Mouse (Mus musculus): ENCODE measurements around the gene Olfr322. TPM values are rescaled to one million over a fixed set of nuclear protein-coding genes. Genes with fewer than 3 reads are reported as not detected.

Gene Olfr322
- polyA plus RNA-seq (2014; fragmentation: Illumina TruSeq; extraction: RNeasy Lipid Tissue Mini Kit (QIAGEN cat#74804); ENCODE audit: low read depth, low replicate concordance): not detected

GRCm38 (mm10) chr11:58658596-58658995, at the start of gene Olfr322:
Gene Olfr322 (plus strand): TSS chr11:58658782.

GRCm38 (mm10) chr11:58615975-58616374, 42.6 kb upstream of the Olfr322 start, which contains the start of gene 2210407C18Rik:
Gene 2210407C18Rik (minus strand): TSS chr11:58616075.

GRCm38 (mm10) chr11:58630401-58630800, 28.2 kb upstream of the Olfr322 start, which contains the start of gene Olfr323:
Gene Olfr323 (minus strand): TSS chr11:58630501.

GRCm38 (mm10) chr11:58640272-58640867, 18.2 kb upstream of the Olfr322 start, which contains the start of gene Trim58:
Gene Trim58 (plus strand): TSS chr11:58640465.

GRCm38 (mm10) chr11:58680799-58681198, 22.2 kb downstream of the Olfr322 start, which contains the start of gene Olfr320:
Gene Olfr320 (plus strand): TSS chr11:58681099.

GRCm38 (mm10) chr11:58698862-58699261, 40.3 kb downstream of the Olfr322 start, which contains the start of gene Olfr319:
Gene Olfr319 (plus strand): TSS chr11:58699162.

Other genes starting within 250 kb of the Olfr322 start
- 220 TPM for gene 1810065E05Rik, start 237.7 kb upstream of the Olfr322 start, polyA plus RNA-seq (2014; fragmentation: Illumina TruSeq; extraction: RNeasy Lipid Tissue Mini Kit (QIAGEN cat#74804); ENCODE audit: low read depth, low replicate concordance)
- gene Gm12253, start 226.2 kb upstream of the Olfr322 start, polyA plus RNA-seq (2014; fragmentation: Illumina TruSeq; extraction: RNeasy Lipid Tissue Mini Kit (QIAGEN cat#74804); ENCODE audit: low read depth, low replicate concordance): not detected
- not detected for gene Lypd9, start 205.9 kb upstream of the Olfr322 start, polyA plus RNA-seq (2014; fragmentation: Illumina TruSeq; extraction: RNeasy Lipid Tissue Mini Kit (QIAGEN cat#74804); ENCODE audit: low read depth, low replicate concordance)
- gene Olfr30, start 196.5 kb upstream of the Olfr322 start, polyA plus RNA-seq (2014; fragmentation: Illumina TruSeq; extraction: RNeasy Lipid Tissue Mini Kit (QIAGEN cat#74804); ENCODE audit: low read depth, low replicate concordance): not detected
- gene Olfr332, start 166.2 kb upstream of the Olfr322 start, polyA plus RNA-seq (2014; fragmentation: Illumina TruSeq; extraction: RNeasy Lipid Tissue Mini Kit (QIAGEN cat#74804); ENCODE audit: low read depth, low replicate concordance): 0.13 TPM
- gene Olfr331, start 156.2 kb upstream of the Olfr322 start, polyA plus RNA-seq (2014; fragmentation: Illumina TruSeq; extraction: RNeasy Lipid Tissue Mini Kit (QIAGEN cat#74804); ENCODE audit: low read depth, low replicate concordance): not detected
- not detected for gene Olfr330, start 123.9 kb upstream of the Olfr322 start, polyA plus RNA-seq (2014; fragmentation: Illumina TruSeq; extraction: RNeasy Lipid Tissue Mini Kit (QIAGEN cat#74804); ENCODE audit: low read depth, low replicate concordance)
- gene Olfr329-ps, start 112.4 kb upstream of the Olfr322 start, polyA plus RNA-seq (2014; fragmentation: Illumina TruSeq; extraction: RNeasy Lipid Tissue Mini Kit (QIAGEN cat#74804); ENCODE audit: low read depth, low replicate concordance): not detected
- not detected for gene Olfr328, start 103.1 kb upstream of the Olfr322 start, polyA plus RNA-seq (2014; fragmentation: Illumina TruSeq; extraction: RNeasy Lipid Tissue Mini Kit (QIAGEN cat#74804); ENCODE audit: low read depth, low replicate concordance)
- not detected for gene Olfr224, start 88.2 kb upstream of the Olfr322 start, polyA plus RNA-seq (2014; fragmentation: Illumina TruSeq; extraction: RNeasy Lipid Tissue Mini Kit (QIAGEN cat#74804); ENCODE audit: low read depth, low replicate concordance)
- gene Olfr325, start 81.1 kb upstream of the Olfr322 start, polyA plus RNA-seq (2014; fragmentation: Illumina TruSeq; extraction: RNeasy Lipid Tissue Mini Kit (QIAGEN cat#74804); ENCODE audit: low read depth, low replicate concordance): not detected
- gene Olfr324, start 63.7 kb upstream of the Olfr322 start, polyA plus RNA-seq (2014; fragmentation: Illumina TruSeq; extraction: RNeasy Lipid Tissue Mini Kit (QIAGEN cat#74804); ENCODE audit: low read depth, low replicate concordance): not detected
- 45.8 TPM for gene 2210407C18Rik, start 42.7 kb upstream of the Olfr322 start, polyA plus RNA-seq (2014; fragmentation: Illumina TruSeq; extraction: RNeasy Lipid Tissue Mini Kit (QIAGEN cat#74804); ENCODE audit: low read depth, low replicate concordance)
- not detected for gene Olfr323, start 28.3 kb upstream of the Olfr322 start, polyA plus RNA-seq (2014; fragmentation: Illumina TruSeq; extraction: RNeasy Lipid Tissue Mini Kit (QIAGEN cat#74804); ENCODE audit: low read depth, low replicate concordance)
- gene Trim58, start 18.3 kb upstream of the Olfr322 start, polyA plus RNA-seq (2014; fragmentation: Illumina TruSeq; extraction: RNeasy Lipid Tissue Mini Kit (QIAGEN cat#74804); ENCODE audit: low read depth, low replicate concordance): not detected
- gene Olfr320, start 22.3 kb downstream of the Olfr322 start, polyA plus RNA-seq (2014; fragmentation: Illumina TruSeq; extraction: RNeasy Lipid Tissue Mini Kit (QIAGEN cat#74804); ENCODE audit: low read depth, low replicate concordance): not detected
- gene Olfr319, start 40.4 kb downstream of the Olfr322 start, polyA plus RNA-seq (2014; fragmentation: Illumina TruSeq; extraction: RNeasy Lipid Tissue Mini Kit (QIAGEN cat#74804); ENCODE audit: low read depth, low replicate concordance): not detected
- gene Olfr318, start 65.2 kb downstream of the Olfr322 start, polyA plus RNA-seq (2014; fragmentation: Illumina TruSeq; extraction: RNeasy Lipid Tissue Mini Kit (QIAGEN cat#74804); ENCODE audit: low read depth, low replicate concordance): not detected
- not detected for gene Olfr317, start 80.4 kb downstream of the Olfr322 start, polyA plus RNA-seq (2014; fragmentation: Illumina TruSeq; extraction: RNeasy Lipid Tissue Mini Kit (QIAGEN cat#74804); ENCODE audit: low read depth, low replicate concordance)
- not detected for gene Olfr316, start 94.0 kb downstream of the Olfr322 start, polyA plus RNA-seq (2014; fragmentation: Illumina TruSeq; extraction: RNeasy Lipid Tissue Mini Kit (QIAGEN cat#74804); ENCODE audit: low read depth, low replicate concordance)
- gene Olfr315, start 114.4 kb downstream of the Olfr322 start, polyA plus RNA-seq (2014; fragmentation: Illumina TruSeq; extraction: RNeasy Lipid Tissue Mini Kit (QIAGEN cat#74804); ENCODE audit: low read depth, low replicate concordance): not detected
- gene Olfr314, start 124.2 kb downstream of the Olfr322 start, polyA plus RNA-seq (2014; fragmentation: Illumina TruSeq; extraction: RNeasy Lipid Tissue Mini Kit (QIAGEN cat#74804); ENCODE audit: low read depth, low replicate concordance): not detected
- not detected for gene Fam183b, start 143.2 kb downstream of the Olfr322 start, polyA plus RNA-seq (2014; fragmentation: Illumina TruSeq; extraction: RNeasy Lipid Tissue Mini Kit (QIAGEN cat#74804); ENCODE audit: low read depth, low replicate concordance)
- gene Olfr313, start 156.2 kb downstream of the Olfr322 start, polyA plus RNA-seq (2014; fragmentation: Illumina TruSeq; extraction: RNeasy Lipid Tissue Mini Kit (QIAGEN cat#74804); ENCODE audit: low read depth, low replicate concordance): not detected
- gene Olfr312, start 170.5 kb downstream of the Olfr322 start, polyA plus RNA-seq (2014; fragmentation: Illumina TruSeq; extraction: RNeasy Lipid Tissue Mini Kit (QIAGEN cat#74804); ENCODE audit: low read depth, low replicate concordance): not detected
- not detected for gene Olfr311, start 180.5 kb downstream of the Olfr322 start, polyA plus RNA-seq (2014; fragmentation: Illumina TruSeq; extraction: RNeasy Lipid Tissue Mini Kit (QIAGEN cat#74804); ENCODE audit: low read depth, low replicate concordance)
- gene Gm12258, start 188.4 kb downstream of the Olfr322 start, polyA plus RNA-seq (2014; fragmentation: Illumina TruSeq; extraction: RNeasy Lipid Tissue Mini Kit (QIAGEN cat#74804); ENCODE audit: low read depth, low replicate concordance): 12.9 TPM
- gene 2810021J22Rik, start 208.4 kb downstream of the Olfr322 start, polyA plus RNA-seq (2014; fragmentation: Illumina TruSeq; extraction: RNeasy Lipid Tissue Mini Kit (QIAGEN cat#74804); ENCODE audit: low read depth, low replicate concordance): 8.3 TPM
- gene Zfp39, start 245.4 kb downstream of the Olfr322 start, polyA plus RNA-seq (2014; fragmentation: Illumina TruSeq; extraction: RNeasy Lipid Tissue Mini Kit (QIAGEN cat#74804); ENCODE audit: low read depth, low replicate concordance): 3.9 TPM